Mouse (Mus musculus) ZHBTc4 (cell line): ENCODE measurements around the gene Ppp1r18.

Source experiments
- DNase-seq: peaks from one replicate; pipeline ENCODE4 v3.0.0-alpha.2; 2011; ENCODE audit warnings: low read depth, low spot score

Gene Ppp1r18

GRCm38 (mm10) chr17:35865481-35866280 is at the start of gene Ppp1r18:
TSS of gene Ppp1r18 (plus strand) at chr17:35865593.
- DNase-seq = peak; percentile 68

- DNase-seq = no peak
These were observed 49.6 kb upstream of the Ppp1r18 start for GRCm38 (mm10) chr17:35815836-35816235.

GRCm38 (mm10) chr17:35816686-35817085 is 48.7 kb upstream of the Ppp1r18 start:
- no peak for DNase-seq

GRCm38 (mm10) chr17:35817226-35817625 is 48.2 kb upstream of the Ppp1r18 start:
- DNase-seq = no peak

GRCm38 (mm10) chr17:35820111-35820510 is 45.3 kb upstream of the Ppp1r18 start:
- no peak for DNase-seq

- peak; percentile 92 for DNase-seq
These were observed 43.7 kb upstream of the Ppp1r18 start, which contains the start of gene Ier3 for GRCm38 (mm10) chr17:35821439-35822430. TSS of gene Ier3 (plus strand) at chr17:35821684.

- no peak for DNase-seq
These were observed 42.8 kb upstream of the Ppp1r18 start for GRCm38 (mm10) chr17:35822564-35822963.

- peak; percentile 93 for DNase-seq
These were observed 42.1 kb upstream of the Ppp1r18 start, which contains the start of gene Flot1 for GRCm38 (mm10) chr17:35822964-35823937. TSS of gene Flot1 (plus strand) at chr17:35823230.

GRCm38 (mm10) chr17:35824402-35824801 is 41.0 kb upstream of the Ppp1r18 start:
- peak; percentile 33 for DNase-seq

- no peak for DNase-seq
These were observed 40.1 kb upstream of the Ppp1r18 start for GRCm38 (mm10) chr17:35825109-35825850.

GRCm38 (mm10) chr17:35829737-35830136 is 35.7 kb upstream of the Ppp1r18 start:
- DNase-seq = peak; percentile 96

- peak; percentile 39 for DNase-seq
These were observed 32.8 kb upstream of the Ppp1r18 start for GRCm38 (mm10) chr17:35832400-35833238.

- DNase-seq = peak; percentile 30
These were observed 32.1 kb upstream of the Ppp1r18 start for GRCm38 (mm10) chr17:35833239-35833751.

GRCm38 (mm10) chr17:35833894-35834293 is 31.5 kb upstream of the Ppp1r18 start:
- DNase-seq = peak; percentile 26

GRCm38 (mm10) chr17:35834696-35835422 is 30.5 kb upstream of the Ppp1r18 start:
- DNase-seq = peak; percentile 48

- DNase-seq = no peak
These were observed 29.8 kb upstream of the Ppp1r18 start for GRCm38 (mm10) chr17:35835424-35836140.

GRCm38 (mm10) chr17:35836178-35836965 is 29.0 kb upstream of the Ppp1r18 start:
- DNase-seq = peak; percentile 95
